Mouse (Mus musculus) heart, postnatal 36 days (tissue): Measurements from ENCODE around the gene Pdhb. TPM values are rescaled to one million over a fixed set of nuclear protein-coding genes. Genes with fewer than 3 reads are reported as not detected.

Experiments used
- DNase-seq, 2 experiments: peaks; one replicate each; pipeline ENCODE4 v3.0.0; 2021 to 2022
- intact Hi-C: fragments of 180-260 bp; cut with DNase I; formaldehyde crosslinking; loops from one replicate; pipeline ENCODE4 v1.15.1; 2025
- total RNA-seq, 2 experiments: library from RNA; stranded (reverse); gene quantifications; 2 replicates each; pipeline ENCODE4 v1.2.3; 2021

Gene Pdhb
- 100 to 1,000 TPM; 843 to 906 TPM for total RNA-seq

DNA sequence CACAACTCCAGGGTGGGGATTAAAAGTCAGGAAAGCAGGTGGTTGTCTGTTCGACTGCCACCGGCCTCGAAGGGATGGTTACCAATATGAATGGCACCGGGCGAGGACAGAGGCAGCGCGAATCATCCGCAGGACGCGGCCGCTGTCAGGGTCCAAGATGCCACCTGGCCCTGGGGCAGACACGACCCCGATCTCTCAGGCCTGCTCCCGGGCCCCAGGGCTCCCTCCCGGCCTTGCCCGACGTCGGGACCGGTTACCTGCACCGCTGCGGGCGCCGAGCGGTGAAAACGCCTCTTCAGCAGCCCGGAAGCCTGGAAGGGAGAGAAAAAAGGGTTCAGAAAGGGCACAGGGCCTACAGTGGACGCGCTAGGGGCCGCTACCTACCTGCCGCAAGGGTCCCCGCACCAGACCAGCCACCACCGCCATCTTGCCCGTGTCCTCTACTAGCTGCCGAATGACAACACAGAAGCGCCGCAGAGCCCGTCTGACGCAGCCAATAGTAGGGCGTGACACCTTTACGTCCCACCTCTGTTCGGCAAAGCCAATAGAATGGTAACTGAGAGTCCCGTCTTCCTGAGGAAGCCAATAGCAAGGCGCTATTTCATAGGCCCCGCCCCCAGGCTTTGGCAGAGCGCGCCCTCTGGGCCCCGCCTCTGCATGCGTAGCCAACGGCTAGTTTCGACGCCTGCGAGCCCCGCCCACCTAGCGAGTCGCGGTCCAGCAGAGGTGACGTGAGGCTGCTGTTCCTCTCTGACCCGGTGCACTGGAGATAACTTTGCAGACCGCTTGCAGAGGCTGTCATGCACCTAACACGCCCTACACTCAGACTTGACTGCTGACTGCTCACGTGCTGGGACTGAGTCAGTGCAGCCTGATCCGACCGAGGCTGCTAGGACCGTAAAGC, at the start of gene Pdhb:
TSS of gene Pdhb (minus strand) at position 519 of the 904 bp plus-strand sequence.
- intact Hi-C loops: loop anchor here (2.0 to 5.0 kb wide), 4 partner anchors 42 to 210 kb away; partner anchors contain the start of genes Kctd6 and Pxk
- DNase-seq: peak; percentile 97 to 98

DNA sequence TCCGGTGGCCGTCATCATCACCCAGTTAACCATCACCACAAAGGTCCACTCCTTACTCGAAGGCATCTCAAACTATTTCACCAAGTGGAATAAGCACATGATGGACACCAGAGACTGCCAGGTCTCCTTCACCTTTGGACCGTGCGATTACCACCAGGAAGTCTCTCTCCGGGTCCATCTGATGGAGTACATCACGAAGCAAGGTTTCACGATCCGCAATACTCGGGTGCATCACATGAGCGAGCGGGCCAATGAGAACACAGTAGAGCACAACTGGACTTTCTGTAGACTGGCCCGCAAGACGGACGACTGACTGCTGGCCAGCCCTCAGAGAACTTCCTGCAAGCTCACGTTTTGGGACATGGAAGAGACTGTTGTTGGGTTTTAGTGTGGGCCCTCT, 49.7 kb upstream of the Pdhb start:
- no peak for DNase-seq
- intact Hi-C loops: no loop called here

DNA sequence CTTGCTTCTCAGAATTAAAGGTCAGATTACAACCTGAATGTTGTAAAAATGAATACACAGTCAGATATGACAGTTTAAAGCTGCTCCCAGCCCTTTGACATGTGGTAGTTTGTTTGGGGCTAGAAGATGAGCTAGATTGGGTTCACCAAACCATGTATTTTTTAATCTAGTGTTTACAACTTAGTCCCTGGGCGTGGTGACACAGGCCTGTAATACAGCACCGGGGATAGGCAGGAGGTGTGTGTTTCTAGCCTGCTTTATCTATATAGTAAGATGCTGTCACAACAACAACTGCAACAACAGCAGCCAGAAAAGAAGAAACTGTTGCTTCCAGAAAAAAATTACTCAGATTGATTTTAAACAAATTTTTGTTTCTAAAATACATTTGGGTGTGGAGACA, 48.1 kb upstream of the Pdhb start:
- no peak for DNase-seq
- intact Hi-C loops: no loop called here

DNA sequence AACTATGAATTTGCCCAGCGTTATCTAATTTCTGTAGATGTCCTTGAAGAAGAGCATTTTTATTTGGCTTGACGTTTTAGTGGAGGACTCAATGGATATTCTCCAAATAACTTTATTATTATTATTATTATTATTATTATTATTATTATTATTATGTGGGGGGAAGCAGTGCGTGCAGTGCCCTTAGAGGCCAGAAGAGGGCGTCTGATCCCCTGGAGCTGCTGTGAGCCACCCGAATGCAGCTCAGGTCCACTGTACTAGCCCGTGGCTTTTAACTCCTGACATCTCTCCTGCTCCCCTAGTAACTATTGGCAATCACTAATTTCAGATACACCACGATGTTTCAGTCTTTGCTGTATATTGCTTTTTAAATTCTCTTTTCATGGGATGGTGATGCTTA, 47.5 kb upstream of the Pdhb start:
- intact Hi-C loops: no loop called here
- peak in 1 of 2 experiments; percentile 21 for DNase-seq

DNA sequence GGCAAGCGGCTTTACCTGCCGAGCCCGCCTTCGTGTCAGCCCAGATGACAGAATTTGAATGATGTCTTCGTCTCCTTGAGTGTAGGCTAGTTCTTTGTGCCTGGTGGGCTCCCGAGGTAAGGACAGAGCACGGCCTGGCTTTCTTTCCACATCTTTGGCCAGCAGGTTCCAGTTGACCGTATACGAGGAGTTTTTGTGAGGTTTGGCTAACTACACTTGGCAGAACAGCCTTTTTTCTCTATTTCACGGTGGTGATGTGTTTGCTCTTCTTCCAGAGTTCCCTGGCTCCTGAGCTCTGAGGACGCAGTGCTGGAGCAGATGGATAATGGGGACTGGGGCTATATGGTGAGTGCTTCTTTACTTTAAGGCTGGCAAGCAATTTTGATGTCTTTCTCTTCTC, 47.1 kb upstream of the Pdhb start:
- no peak for DNase-seq
- intact Hi-C loops: loop anchor here (5.0 kb wide), 2 partner anchors 127 to 128 kb away; no protein-coding TSS in a partner anchor

DNA sequence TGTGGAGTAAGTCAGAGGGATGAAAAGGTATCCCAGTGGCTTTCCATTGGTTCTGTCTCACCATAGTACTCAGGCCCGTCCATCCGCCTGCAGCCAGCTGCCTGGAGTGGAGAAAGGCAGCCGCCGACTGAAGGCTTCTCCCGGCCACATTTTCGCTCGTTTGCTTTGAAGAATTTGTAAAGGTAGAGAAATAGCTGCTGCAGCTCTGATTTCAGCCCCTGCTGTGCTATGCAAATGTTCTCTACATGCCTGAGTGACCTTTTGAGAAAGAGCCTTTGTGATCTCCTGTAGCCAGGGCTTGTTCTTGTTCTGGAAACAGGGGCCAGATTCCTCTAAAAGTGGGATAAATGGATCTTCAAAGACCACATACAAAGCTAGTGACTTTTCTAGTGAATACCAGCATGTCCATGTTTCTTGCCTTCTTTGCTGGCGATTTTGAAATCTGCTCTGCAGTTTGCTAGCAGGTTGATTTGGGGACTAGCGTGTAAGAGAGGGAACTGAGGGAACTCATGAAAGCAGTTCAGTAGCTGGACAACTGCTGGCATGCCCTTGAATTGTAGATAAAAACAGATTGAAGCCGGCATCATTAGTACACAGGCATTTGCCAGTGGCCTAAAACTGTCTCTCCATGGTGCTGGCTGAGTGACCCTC, 46.0 kb upstream of the Pdhb start:
- intact Hi-C loops: loop anchor here (5.0 kb wide), 2 partner anchors 127 to 128 kb away; no protein-coding TSS in a partner anchor
- no peak for DNase-seq

DNA sequence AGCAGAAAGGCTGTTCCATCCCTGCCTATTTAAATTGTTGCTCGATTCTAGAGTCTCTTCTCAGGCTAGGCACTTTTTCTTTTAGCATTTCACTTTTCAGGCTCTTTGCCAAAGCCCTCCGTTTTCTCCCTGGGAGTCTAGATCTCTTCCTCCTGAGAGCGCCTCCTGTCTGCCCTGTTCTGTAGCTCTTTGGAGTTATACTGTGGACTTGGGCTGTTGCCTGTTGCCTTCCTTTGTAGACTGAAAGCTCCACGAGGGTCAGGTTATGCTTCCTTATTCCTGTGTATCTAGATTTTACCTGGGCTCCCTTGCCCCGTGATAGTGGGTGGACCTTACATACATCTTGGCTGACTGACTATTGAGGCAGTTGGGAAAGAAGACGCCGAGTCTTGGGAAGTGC, 45.4 kb upstream of the Pdhb start:
- intact Hi-C loops: loop anchor here (5.0 kb wide), 2 partner anchors 126 to 129 kb away; no protein-coding TSS in a partner anchor
- DNase-seq: no peak

DNA sequence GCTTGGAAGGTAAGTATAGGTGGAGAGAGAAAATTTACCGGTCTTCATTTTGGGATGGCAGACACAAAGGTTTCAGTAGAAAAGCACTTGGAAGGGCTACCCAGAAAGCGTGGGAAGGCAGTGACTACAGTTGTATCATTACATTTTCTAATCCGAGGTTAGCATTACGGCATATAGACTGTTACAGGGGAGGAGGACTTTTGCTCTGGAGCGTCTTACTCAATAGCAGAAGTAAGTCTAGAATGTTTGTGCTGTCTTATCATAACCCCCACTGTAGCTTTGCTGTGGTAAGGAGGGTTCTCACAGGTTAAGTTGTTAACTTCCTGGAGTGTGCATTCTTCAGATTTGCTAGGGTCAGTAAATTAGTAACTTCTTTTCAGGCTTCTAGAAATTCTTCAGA, 43.3 kb upstream of the Pdhb start:
- DNase-seq: no peak
- intact Hi-C loops: loop anchor here (5.0 kb wide), 2 partner anchors 124 to 131 kb away; no protein-coding TSS in a partner anchor

DNA sequence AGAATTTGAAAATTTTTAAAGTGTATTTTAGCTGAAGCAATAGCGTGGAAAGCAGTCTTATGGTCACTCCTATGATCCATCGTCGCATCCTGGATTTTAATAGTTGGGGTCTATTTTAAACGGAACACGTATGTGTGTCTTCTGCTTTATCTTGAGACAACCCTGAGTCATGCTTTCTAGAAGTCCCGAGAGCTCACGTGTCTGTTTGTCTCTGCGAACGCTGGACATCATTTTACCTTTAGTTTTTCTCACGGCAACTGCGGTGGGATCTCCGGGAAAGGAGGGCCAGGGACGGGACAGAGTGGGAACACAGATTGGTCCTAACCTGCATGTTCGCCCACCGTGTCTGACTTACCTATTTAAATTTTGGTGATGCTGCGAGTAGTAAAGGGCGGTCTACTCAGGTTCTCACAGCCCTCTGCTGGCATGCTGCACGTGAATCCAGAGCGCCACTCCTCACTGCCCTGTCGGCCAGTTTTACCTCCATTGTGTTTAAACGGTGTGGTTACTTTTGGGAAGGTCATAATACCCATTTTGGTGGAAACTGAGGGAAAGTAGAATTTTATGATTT, 42.5 kb upstream of the Pdhb start:
- intact Hi-C loops: loop anchor here (2.0 to 5.0 kb wide), 3 partner anchors 42 to 132 kb away; partner anchors contain the start of gene Pdhb
- DNase-seq: no peak

DNA sequence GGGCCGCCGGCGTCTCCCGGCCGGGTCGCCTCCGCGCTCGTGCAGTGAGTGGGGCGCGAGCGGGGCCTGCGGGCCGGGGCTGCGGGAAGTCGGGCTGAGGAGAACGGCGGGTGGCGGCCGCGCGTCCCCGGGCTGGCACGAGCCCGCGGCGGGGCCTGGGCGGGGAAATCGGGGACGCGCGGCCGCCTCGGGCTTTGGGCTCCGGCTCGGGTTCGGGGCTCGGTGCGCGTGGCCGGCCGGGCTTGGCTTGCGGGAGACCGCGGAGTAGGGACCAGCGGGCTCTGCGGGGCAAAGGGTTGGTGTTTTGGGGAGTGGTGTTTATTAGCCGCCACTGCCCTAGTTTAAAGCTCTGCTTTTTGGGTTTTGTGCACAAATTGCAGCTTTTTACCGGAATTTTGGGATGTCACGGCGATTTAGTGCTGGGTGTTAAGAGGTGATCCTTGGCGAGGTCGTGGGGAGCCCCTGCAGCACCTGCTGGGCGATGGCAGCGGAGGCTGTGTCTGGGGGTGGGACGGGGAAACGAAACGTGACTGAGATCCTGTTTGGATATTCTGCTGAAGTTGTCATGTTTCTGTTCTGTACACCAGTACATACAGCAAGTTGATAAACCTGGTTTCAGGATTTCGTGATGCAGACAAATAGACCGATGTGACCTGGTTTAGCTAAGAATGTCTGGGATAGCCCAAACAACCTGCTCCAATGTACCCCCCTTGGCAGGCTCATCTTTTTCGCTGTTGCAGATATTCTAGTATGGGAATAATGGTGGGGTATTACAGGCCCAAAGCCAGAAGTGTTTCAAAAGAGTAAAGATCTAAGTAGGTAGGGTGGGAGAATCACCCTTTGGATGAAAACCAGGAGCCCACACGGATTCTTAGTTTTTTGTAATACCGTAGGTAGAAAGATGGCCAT, 41.7 kb upstream of the Pdhb start:
- peak in 1 of 2 experiments; percentile 74 for DNase-seq
- intact Hi-C loops: loop anchor here (2.0 to 5.0 kb wide), 3 partner anchors 42 to 133 kb away; partner anchors contain the start of gene Pdhb

DNA sequence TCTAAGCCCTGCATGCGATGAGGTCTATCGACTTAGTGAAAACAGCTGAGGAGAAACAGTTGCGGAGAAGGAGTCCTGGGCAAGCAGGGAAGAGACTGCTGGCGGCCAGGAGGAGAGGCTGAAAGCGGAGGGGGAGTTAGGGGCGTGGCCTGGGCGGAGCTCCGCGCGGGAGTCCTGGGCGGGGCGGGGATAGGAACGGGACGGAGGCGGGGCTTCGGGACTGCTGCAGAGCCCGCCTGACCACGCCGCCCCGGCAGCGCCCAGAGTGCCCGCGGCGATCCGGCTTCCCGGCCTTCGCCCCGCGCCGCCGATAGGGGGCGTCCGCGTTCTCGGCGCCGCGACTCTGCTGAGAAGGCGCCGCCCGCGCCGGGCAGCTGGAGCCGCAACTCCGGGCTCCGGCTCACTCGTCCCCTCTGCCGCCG, 41.0 kb upstream of the Pdhb start, which contains the start of gene Kctd6:
TSS of gene Kctd6 (plus strand) at position 338 of the 422 bp plus-strand sequence.
- intact Hi-C loops: loop anchor here (2.0 kb wide), 1 partner anchor 41 kb away; the partner anchor contains the start of gene Pdhb
- DNase-seq: peak; percentile 98 to 99

DNA sequence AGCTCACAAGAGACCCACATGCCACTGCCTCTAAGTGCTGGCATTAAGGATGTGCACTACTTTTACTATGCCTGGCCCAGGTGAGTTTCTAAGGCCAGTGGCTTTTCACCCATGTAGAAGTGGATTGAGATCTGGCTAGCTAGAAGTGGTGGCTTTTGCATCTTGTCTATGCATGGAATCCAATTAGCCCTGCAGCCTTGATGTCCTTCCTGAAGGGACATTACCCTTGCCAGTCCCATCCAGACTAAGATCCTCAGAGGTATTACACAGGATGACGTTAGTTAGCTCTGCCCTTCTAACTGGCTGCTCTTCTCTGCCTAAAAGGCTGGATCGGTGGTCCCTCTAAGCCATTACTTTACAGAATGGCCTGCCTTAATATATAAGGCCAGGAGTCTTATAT, 40.2 kb upstream of the Pdhb start:
- intact Hi-C loops: no loop called here
- DNase-seq: no peak

DNA sequence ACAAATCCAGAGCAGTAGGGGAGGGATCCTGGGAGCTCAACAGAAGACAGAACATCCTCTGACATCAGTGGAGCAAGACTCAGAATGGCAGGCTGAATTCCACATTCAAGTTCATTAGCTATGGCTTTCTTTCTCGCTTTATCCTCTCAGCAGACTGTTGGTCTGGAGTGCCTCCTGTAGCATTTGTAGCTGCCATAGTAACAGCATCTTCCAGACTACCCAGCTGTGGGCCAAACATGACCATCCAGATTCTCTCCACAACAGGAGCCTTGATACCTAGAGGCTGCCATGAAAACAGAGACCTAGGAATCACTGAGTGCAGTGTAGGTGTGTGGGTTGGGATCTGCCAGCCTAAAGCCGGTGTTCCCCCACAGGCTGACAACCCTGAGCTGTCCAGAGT, 37.1 kb upstream of the Pdhb start:
- no peak for DNase-seq
- intact Hi-C loops: no loop called here

DNA sequence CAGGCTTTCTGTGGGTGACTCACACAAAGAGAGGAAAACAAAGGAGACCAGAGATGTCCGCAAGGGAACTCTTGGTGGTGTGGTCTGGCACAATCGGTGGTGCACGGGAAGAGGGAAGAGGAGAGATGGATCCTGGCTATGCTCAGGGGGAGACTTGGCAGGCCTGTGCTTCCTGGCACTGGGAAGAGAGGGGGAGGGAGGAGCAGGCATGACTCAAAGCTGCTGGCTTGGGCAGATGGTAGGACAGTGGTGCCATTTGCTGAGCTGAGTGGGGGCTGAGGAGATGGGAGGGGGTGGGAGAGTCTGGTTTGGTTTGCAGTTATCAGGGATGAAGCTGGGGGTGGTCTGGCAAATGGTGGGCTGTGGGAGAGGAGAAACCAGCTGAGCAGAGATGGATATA, 36.1 kb upstream of the Pdhb start:
- intact Hi-C loops: no loop called here
- DNase-seq: no peak

DNA sequence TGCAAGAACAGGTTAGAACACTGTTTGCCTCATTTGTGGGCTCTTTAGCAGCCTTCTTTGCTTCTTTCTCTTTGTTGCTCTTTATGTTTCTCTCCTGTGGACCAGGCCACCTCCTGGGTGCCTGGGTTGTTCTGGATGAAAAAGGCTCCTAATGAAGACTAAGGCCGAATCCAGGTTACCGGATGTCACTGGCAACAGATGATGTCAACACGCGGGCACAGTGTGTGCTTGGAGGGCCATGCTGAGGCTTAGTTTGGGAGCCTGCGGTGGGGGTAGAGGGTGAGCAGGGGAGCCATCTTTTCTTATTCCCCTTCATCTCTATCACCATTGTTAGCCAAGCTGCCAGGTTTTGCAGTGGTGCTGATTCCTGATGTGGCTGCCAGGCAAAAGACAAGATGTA, 34.7 kb upstream of the Pdhb start:
- DNase-seq: no peak
- intact Hi-C loops: no loop called here

DNA sequence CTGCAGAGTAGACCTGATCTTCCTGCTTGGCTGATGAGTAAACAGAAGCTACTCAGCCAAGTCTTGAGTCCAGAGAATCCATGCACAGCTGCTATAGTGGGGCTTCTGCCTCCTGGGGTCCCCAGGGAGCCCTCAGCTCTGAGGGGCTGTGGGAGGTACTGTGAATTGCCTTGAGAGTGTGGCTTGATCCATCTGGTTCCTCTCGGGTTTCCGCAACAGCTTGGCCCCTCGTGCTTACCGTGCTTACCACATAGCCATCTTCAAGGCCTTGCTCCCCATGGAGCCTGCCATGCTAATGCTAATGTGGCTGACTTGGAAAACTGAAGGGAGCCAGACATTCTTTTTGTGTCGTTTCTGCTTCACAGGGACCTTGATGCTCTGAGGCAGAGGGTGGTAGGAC, 34.3 kb upstream of the Pdhb start:
- DNase-seq: no peak
- intact Hi-C loops: no loop called here

DNA sequence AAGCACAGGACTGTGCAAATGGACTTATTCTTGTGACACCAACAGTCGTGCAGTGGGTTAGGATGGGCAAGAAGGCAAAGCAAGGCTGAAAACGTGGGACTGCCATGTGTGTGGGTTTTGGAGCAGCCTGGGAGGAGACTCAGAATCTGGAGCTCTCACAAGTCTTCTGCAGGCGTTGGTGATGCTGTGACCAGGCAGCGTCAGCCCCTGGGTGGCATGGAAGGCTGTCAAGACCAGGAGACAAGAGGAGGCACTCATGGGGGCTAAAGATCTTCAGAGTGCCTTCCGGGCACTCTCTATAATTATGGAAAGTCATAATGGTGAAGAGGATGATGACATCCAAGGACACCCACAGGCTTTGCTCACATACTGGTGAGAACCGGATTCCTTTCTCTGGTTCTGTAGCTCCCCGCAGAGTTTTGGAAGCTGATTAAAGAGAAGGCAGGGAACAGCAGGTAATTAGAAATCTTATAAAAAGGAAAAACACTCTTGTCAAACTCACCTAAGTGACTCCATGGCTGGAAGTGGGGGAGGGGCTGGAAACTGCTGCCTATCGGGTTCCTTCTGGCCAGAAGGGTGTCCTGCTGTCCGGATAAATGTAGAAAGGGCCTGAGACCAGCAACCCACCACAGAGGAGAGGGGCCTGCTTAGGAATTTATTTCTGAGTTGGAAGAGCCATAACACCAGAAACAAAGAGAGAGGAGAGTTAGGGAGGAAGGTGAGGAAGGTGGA, 33.5 kb upstream of the Pdhb start:
- intact Hi-C loops: no loop called here
- no peak for DNase-seq

DNA sequence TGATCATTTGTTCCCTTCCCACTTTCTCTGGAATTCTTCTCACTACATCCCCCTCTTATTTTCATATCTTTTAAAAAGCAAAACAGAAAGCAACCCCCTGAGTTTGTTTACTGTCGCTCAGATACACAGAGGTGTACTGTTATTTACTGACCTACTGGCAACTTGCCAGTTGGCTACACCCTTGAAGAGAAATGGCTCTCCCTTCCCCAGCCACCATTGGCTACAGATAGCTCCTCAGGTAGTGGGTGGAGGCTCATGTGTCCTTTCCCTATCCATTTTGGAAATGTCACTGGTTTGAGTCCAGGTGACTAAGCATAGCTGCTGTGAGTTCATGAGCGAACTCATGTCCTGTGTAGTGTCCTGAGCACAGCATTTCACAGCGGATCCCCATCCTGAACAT, 28.9 kb upstream of the Pdhb start:
- intact Hi-C loops: no loop called here
- no peak for DNase-seq

DNA sequence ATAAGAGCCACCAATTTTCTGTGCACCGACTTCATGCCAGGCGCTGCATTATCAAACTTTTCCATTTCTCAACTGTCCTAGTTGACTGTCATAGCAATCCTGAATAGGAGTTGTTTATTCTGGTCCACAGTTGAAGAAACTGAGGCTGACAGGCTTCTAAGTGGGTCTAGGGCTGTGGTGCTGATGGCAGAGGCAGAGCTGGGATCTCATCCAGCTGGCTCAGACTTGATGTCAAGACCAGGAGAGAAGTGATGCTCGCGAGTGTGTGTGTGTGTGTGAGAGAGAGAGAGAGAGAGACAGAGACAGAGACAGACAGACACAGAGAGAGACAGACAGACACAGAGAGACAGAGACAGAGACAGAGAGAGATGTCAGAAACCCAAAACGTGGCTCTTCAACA, 27.9 kb upstream of the Pdhb start:
- no peak for DNase-seq
- intact Hi-C loops: no loop called here
